In genomic region chr10:4168222-4168798, GRCm38 (mm10) we compare ENCODE assay signal across 21 mouse cellular contexts.
DNase-seq lines count a peak whose midpoint lies in the region; ATAC-seq and TF ChIP-seq lines count a peak whose summit lies in the region.
"Had no signal": no experiment of that assay in that cellular context is flagged by ENCODE, and none has a peak within 500 bp of the region (broad histone marks: within the 10 kb centered on the region; RNA-seq: fewer than 3 reads in every experiment).

No protein-coding gene starts in this region.

- TF ChIP-seq CTCF in heart, adult 2 months (IDR thresholded peaks at IDR 0.05): no peak
- no peak for TF ChIP-seq CTCF in liver, adult 2 months (IDR thresholded peaks at IDR 0.05; ENCODE audit: low read depth, low read length)
- TF ChIP-seq CTCF in kidney, postnatal 0 days (IDR thresholded peaks at IDR 0.05; ENCODE audit: low read depth): no peak

- no peaks in the 10 kb centered on the region for H3K27me3 ChIP-seq in heart, embryonic 10.5 days (ENCODE audit: insufficient read depth, poor library complexity, severe bottlenecking)
- no peaks in the 10 kb centered on the region for H3K27me3 ChIP-seq in heart, adult 2 months (ENCODE audit: control insufficient read depth, insufficient read depth, low read length)
- H3K27me3 ChIP-seq in liver, adult 2 months (ENCODE audit: control insufficient read depth, insufficient read depth, low read length): no peaks in the 10 kb centered on the region
- no peaks in the 10 kb centered on the region for H3K27me3 ChIP-seq in kidney, postnatal 0 days (ENCODE audit: insufficient read depth, low read length)
- H3K27me3 ChIP-seq: forebrain, embryonic 15.5 days; heart, embryonic 12.5 days; Patski had no signal

- no peak overlapping the region for H3K4me3 ChIP-seq in heart, embryonic 10.5 days
- no peak overlapping the region for H3K4me3 ChIP-seq in heart, adult 2 months
- no peak overlapping the region for H3K4me3 ChIP-seq in liver, adult 2 months (ENCODE audit: insufficient read depth, low read depth, low read length)
- no peak overlapping the region for H3K4me3 ChIP-seq in kidney, postnatal 0 days (replicated peaks; ENCODE audit: low read depth, low read length)
- H3K4me3 ChIP-seq: forebrain, embryonic 15.5 days; heart, embryonic 12.5 days; hindbrain, embryonic 10.5 days had no signal

- no peak for ATAC-seq in kidney, postnatal 0 days (replicated peaks; ENCODE audit: low FRiP score, low read depth)
- no peak for ATAC-seq in megakaryocyte progenitor cell, adult 5-6 weeks (replicated peaks; ENCODE audit: poor library complexity)
- ATAC-seq: forebrain, embryonic 15.5 days; hindbrain, embryonic 16.5 days; liver, postnatal 0 days; lung, postnatal 0 days; Patski had no signal

- H3K79me2 ChIP-seq in heart, adult 2 months (replicated peaks; ENCODE audit: control insufficient read depth, insufficient read depth, low read length): no peaks in the 10 kb centered on the region
- no peaks in the 10 kb centered on the region for H3K79me2 ChIP-seq in liver, adult 2 months (ENCODE audit: control insufficient read depth, insufficient read depth, low read length)

- no peak for DNase-seq in heart, embryonic 10.5 days (ENCODE audit: low spot score)
- no peak for DNase-seq in heart, adult 2 months
- DNase-seq in liver, adult 2 months (ENCODE audit: extremely low read depth, low read depth, low spot score): peak; percentile 57
- DNase-seq in liver: no peak
- DNase-seq in kidney, postnatal 0 days (ENCODE audit: low spot score): no peak
- DNase-seq in lung, postnatal 14 days: no peak
- DNase-seq: adrenal gland, adult 2 months; cerebellum, adult 8-10 months; cerebellum, postnatal 36 days; heart, postnatal 10 days; layer of hippocampus, adult 9-11 months; liver, postnatal 0 days had no signal

- no peaks in the 10 kb centered on the region for H3K9me3 ChIP-seq in heart, embryonic 10.5 days
- no peaks in the 10 kb centered on the region for H3K9me3 ChIP-seq in kidney, postnatal 0 days (replicated peaks; ENCODE audit: low read length)
- H3K9me3 ChIP-seq: forebrain, embryonic 15.5 days had no signal

- peaks cover 5% of the 10 kb centered on the region for H3K4me1 ChIP-seq in heart, embryonic 10.5 days
- no peaks in the 10 kb centered on the region for H3K4me1 ChIP-seq in heart, adult 2 months (ENCODE audit: control insufficient read depth, insufficient read depth, low read length)
- peaks cover 7% of the 10 kb centered on the region for H3K4me1 ChIP-seq in liver, adult 2 months (ENCODE audit: control insufficient read depth, insufficient read depth, low read length)
- no peaks in the 10 kb centered on the region for H3K4me1 ChIP-seq in kidney, postnatal 0 days (replicated peaks; ENCODE audit: insufficient read depth, low read length)
- H3K4me1 ChIP-seq: forebrain, embryonic 15.5 days had no signal

- no peaks in the 10 kb centered on the region for H3K36me3 ChIP-seq in heart, embryonic 10.5 days
- H3K36me3 ChIP-seq in heart, adult 2 months (ENCODE audit: control insufficient read depth, insufficient read depth, low read length): no peaks in the 10 kb centered on the region
- no peaks in the 10 kb centered on the region for H3K36me3 ChIP-seq in liver, adult 2 months (ENCODE audit: control insufficient read depth, insufficient read depth, low read length)
- H3K36me3 ChIP-seq in kidney, postnatal 0 days (ENCODE audit: insufficient read depth, low read length): no peaks in the 10 kb centered on the region
- H3K36me3 ChIP-seq: forebrain, embryonic 15.5 days; heart, embryonic 12.5 days; hindbrain, embryonic 10.5 days had no signal

- no peak overlapping the region for H3K4me2 ChIP-seq in kidney, postnatal 0 days (ENCODE audit: low read length)
- H3K4me2 ChIP-seq: forebrain, embryonic 15.5 days; heart, embryonic 12.5 days; liver, embryonic 11.5 days; midbrain, embryonic 11.5 days had no signal

- TF ChIP-seq POLR2A in heart, adult 2 months (IDR thresholded peaks at IDR 0.05; ENCODE audit: insufficient read depth, low read depth, low read length): no peak
- no peak for TF ChIP-seq POLR2A in liver, adult 2 months (IDR thresholded peaks at IDR 0.05; ENCODE audit: extremely low read depth, insufficient read depth, low read length)

- 0 out of 2 replicates have a peak overlapping the region, but pooled peaks have one; percentile 42 for H3K27ac ChIP-seq in heart, embryonic 10.5 days
- H3K27ac ChIP-seq in heart, adult 2 months: no peak overlapping the region
- H3K27ac ChIP-seq in liver, adult 2 months (replicated peaks; ENCODE audit: insufficient read depth, low read depth, low read length): no peak overlapping the region
- peak overlapping the region; percentile 40; the same call in 1 of the 2 replicates for H3K27ac ChIP-seq in kidney, postnatal 0 days
- H3K27ac ChIP-seq: forebrain, embryonic 15.5 days; hindbrain, embryonic 10.5 days had no signal

- H3K9ac ChIP-seq in heart, adult 2 months (ENCODE audit: low read depth, low read length): no peak overlapping the region
- H3K9ac ChIP-seq in liver, adult 2 months (ENCODE audit: low read depth, low read length): no peak overlapping the region
- H3K9ac ChIP-seq in kidney, postnatal 0 days (ENCODE audit: low read depth, low read length): no peak overlapping the region
- H3K9ac ChIP-seq: forebrain, embryonic 15.5 days; heart, embryonic 12.5 days; liver, postnatal 0 days had no signal

- no peak for TF ChIP-seq EP300 in heart, adult 2 months (IDR thresholded peaks at IDR 0.05; ENCODE audit: insufficient read depth, low read depth, low read length)

- intact Hi-C loops in heart, adult 2 months (cut with DNase I): no loop called here

- WGBS in heart, embryonic 10.5 days: 30% methylated on average over 5 of the region's 5 CpGs
- 48% methylated on average over 5 of the region's 5 CpGs for WGBS in heart, adult 2 months
- WGBS in liver, adult 2 months: 24% methylated on average over 5 of the region's 5 CpGs
- WGBS in kidney, postnatal 0 days: 14% methylated on average over 5 of the region's 5 CpGs

Comparison
In these comparisons a context has a peak if more than half of its experiments do, and no peak if none do; other contexts are left out.
1. H3K27ac ChIP-seq: peak in heart, embryonic 10.5 days (single experiment) and kidney, postnatal 0 days (single experiment); none in heart, adult 2 months (single experiment) and liver, adult 2 months (single experiment).